Mouse (Mus musculus) CH12.LX (cell line): ENCODE results near the gene Dynlt1b. TPM values are rescaled to one million over a fixed set of nuclear protein-coding genes. Genes with fewer than 3 reads are reported as not detected.
"Not testable (repeated sequence)": the region's sequence is repeated elsewhere in the genome, so short reads cannot be mapped to it uniquely, and the experiment has no call there.

Experiments
- DNase-seq: peaks from one replicate; pipeline ENCODE4 v3.0.0-alpha.2; 2013; ENCODE audit errors: extremely low read depth
- H3K27ac ChIP-seq: 2 replicates; pipeline ENCODE4 v1.5.1; 2012; ENCODE audit warnings: low read depth, mild to moderate bottlenecking, control low read depth, moderate library complexity; ENCODE audit not compliant: insufficient read depth
- H3K27me3 ChIP-seq: replicated peaks from 2 replicates; pipeline ENCODE3; 2012; ENCODE audit warnings: inconsistent platforms
- H3K36me3 ChIP-seq, 2 experiments: replicated peaks in 1 of 2; 2 replicates each; pipeline versions ENCODE3 to v1.6.1; 2012; ENCODE audit warnings: inconsistent platforms in 1 of 2, low read length in 1 of 2, mild to moderate bottlenecking in 1 of 2, mixed read lengths in 1 of 2, moderate library complexity in 1 of 2; ENCODE audit not compliant: control insufficient read depth in 1 of 2, insufficient read depth in 1 of 2
- H3K4me1 ChIP-seq, 2 experiments: 2 replicates each; pipeline ENCODE4 v1.6.1; 2012; ENCODE audit warnings: inconsistent platforms in 1 of 2, moderate library complexity in 1 of 2; ENCODE audit not compliant: insufficient read depth in 2 of 2, control insufficient read depth in 1 of 2
- H3K4me2 ChIP-seq: 2 replicates; pipeline ENCODE4 v1.6.1; 2012; ENCODE audit warnings: low read depth, mild to moderate bottlenecking, control low read depth; ENCODE audit not compliant: poor library complexity, insufficient read depth, severe bottlenecking
- H3K4me3 ChIP-seq, 3 experiments: fragments of 150-350 bp in 1 of 3; sonication (generic) in 1 of 3; replicated peaks in 1 of 3; 2 replicates each; pipeline versions ENCODE3 to v1.5.1; 2011 to 2012; ENCODE audit warnings: low read depth in 2 of 3, low read length in 2 of 3, mild to moderate bottlenecking in 2 of 3, moderate library complexity in 2 of 3, control low read depth in 1 of 3, improper control_type of control experiment in 1 of 3, inconsistent platforms in 1 of 3, mixed read lengths in 1 of 3; ENCODE audit not compliant: poor library complexity in 1 of 3
- H3K79me2 ChIP-seq: replicated peaks from 2 replicates; pipeline ENCODE4 v1.6.1; 2012; ENCODE audit warnings: mild to moderate bottlenecking, moderate library complexity; ENCODE audit not compliant: control insufficient read depth, poor library complexity, insufficient read depth, severe bottlenecking; ENCODE audit errors: extremely low read depth
- H3K9ac ChIP-seq: 2 replicates; pipeline ENCODE4 v1.6.1; 2012; ENCODE audit warnings: low read depth, mild to moderate bottlenecking, control low read depth, moderate library complexity; ENCODE audit not compliant: insufficient read depth
- H3K9me3 ChIP-seq: replicated peaks from 2 replicates; pipeline ENCODE3; 2012; ENCODE audit warnings: low read length, inconsistent platforms, mixed read lengths
- BHLHE40 ChIP-seq: IDR thresholded peaks from 2 replicates; pipeline ENCODE4 v1.6.1; 2011; ENCODE audit warnings: mild to moderate bottlenecking, low read depth, low read length, improper control_type of control experiment
- EP300 ChIP-seq: IDR thresholded peaks from 2 replicates; pipeline ENCODE4 v1.6.1; 2011; ENCODE audit warnings: low read length, improper control_type of control experiment
- ETS1 ChIP-seq: conservative IDR thresholded peaks from 2 replicates; pipeline ENCODE4 v1.6.1; 2012; ENCODE audit warnings: low read depth, mild to moderate bottlenecking, inconsistent platforms, low read length, improper control_type of control experiment, moderate library complexity
- MAZ ChIP-seq: IDR thresholded peaks from 2 replicates; pipeline ENCODE4 v1.6.1; 2012; ENCODE audit warnings: low read depth, mild to moderate bottlenecking, inconsistent platforms, low read length, improper control_type of control experiment, moderate library complexity
- MEF2A ChIP-seq: IDR thresholded peaks from 2 replicates; pipeline ENCODE4 v1.6.1; 2014; ENCODE audit warnings: low read depth, mild to moderate bottlenecking, inconsistent platforms, low read length, improper control_type of control experiment, borderline replicate concordance
- MXI1 ChIP-seq: IDR thresholded peaks from 2 replicates; pipeline ENCODE4 v1.6.1; 2011; ENCODE audit warnings: mild to moderate bottlenecking, low read depth, low read length, improper control_type of control experiment
- SIN3A ChIP-seq: IDR thresholded peaks from 2 replicates; pipeline ENCODE4 v1.6.1; 2012; ENCODE audit warnings: low read length, improper control_type of control experiment, inconsistent platforms
- TCF12 ChIP-seq: IDR thresholded peaks from 2 replicates; pipeline ENCODE4 v1.6.1; 2014; ENCODE audit warnings: low read depth, mild to moderate bottlenecking, inconsistent platforms, low read length, improper control_type of control experiment
- dilution Hi-C: fragments of 300-500 bp; cut with MboI; formaldehyde crosslinking; loops from 2 replicates; pipeline ENCODE4 v1.14.3; 2020; ENCODE audit warnings: low sequenced_read_pairs; ENCODE audit not compliant: extremely low pct_unique_long_range_greater_than_20kb, extremely low pct_ligation_motif_present
- in situ Hi-C: fragments of 300-500 bp; cut with MboI; formaldehyde crosslinking; loops from 3 replicates; pipeline ENCODE4 v1.14.3; 2019; ENCODE audit warnings: low sequenced_read_pairs, low pct_ligation_motif_present, low pct_unique_long_range_greater_than_20kb, mixed read lengths
- polyA plus RNA-seq: library from polyadenylated mRNA; unstranded; fragments of >175 nt; gene quantifications from 2 replicates; pipeline ENCODE4 v1.2.1, GENCODE M21; 2012; ENCODE audit warnings: low read depth; ENCODE audit not compliant: insufficient read length
- total RNA-seq, 2 experiments: library from RNA; depleted of rRNA; stranded (reverse); fragments of 300-350 nt in 1 of 2; fragments of >200 nt in 1 of 2; gene quantifications; 2 replicates each; pipeline ENCODE4 v1.2.3; 2012 to 2014

Gene Dynlt1b
- total and polyA plus RNA-seq, 3 experiments, result 371 to 607 (median 389) TPM

DNA sequence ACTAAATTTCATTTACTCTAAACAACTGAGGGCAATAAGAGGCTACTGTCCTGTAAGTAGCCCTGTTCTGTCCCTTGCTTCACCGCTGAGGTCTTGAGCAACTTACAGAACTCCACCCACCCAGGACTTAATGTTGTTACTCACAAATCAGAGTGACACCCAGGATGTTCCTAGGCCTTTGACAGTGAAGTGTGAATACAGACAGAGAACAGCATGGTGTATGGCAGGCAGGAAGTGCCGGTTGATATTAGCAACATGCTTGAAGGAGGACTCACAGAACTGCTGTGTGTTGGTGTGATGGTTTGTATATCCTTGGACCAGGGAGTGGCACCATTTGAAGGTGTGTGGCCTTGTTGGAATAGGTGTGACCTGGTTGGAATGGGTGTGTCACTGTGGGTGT, 9.4 kb upstream of the Dynlt1b start:
- H3K4me1 ChIP-seq, H3K27ac ChIP-seq, in situ Hi-C loops, H3K4me3 ChIP-seq, DNase-seq, dilution Hi-C loops, H3K9me3 ChIP-seq, H3K27me3 ChIP-seq, H3K4me2 ChIP-seq, H3K9ac ChIP-seq, H3K36me3 ChIP-seq: not testable (repeated sequence)
- H3K79me2 ChIP-seq, result peaks cover 17% of the 10 kb centered on the region

DNA sequence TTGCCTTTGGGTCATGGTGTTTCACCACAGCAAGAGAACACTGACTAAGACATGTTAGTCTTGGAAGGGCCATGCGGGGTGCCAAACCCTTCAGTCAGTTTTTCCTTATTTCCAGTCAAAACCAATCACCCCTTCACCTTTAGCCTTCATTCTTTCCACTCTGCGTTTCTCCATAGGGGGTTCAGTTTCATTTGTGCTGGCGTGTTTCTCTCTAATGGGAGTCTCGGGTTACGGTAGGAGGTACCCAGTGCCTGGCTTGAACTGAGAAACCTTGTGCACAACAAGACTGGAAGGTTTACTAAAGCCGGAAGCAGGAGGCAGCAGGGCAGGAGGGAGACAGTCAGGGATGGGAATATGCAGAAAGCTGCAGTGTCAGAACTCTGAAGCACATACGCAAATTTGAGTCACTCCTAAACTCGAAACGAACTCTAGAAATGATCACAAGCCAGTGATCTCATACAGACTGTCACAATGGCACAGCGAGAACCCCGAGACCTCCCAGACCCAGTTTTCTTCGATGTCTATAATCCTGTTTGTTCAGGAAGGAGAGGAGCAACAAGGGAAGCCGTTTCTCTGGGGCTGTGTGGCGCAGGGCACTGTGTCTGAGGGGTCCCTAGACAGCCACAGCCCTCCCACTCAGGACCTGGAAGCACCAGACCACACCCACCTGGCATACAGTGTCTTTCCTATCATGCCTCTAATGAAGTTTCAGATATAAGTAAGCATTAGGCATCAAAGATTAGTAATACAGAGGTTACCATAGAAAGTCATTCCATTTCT, 8.2 kb upstream of the Dynlt1b start:
- H3K4me3 ChIP-seq, result peak overlapping the region; percentile 29 to 52 (median 37)
- H3K27ac ChIP-seq, result peak overlapping the region; percentile 83
- TF ChIP-seq EP300 (peak; percentile 35; the same call in 1 of the 2 replicates), ETS1 (peak; percentile 34; the same call in 1 of the 2 replicates), MXI1 (peak; percentile 35; the same call in 1 of the 2 replicates)
- dilution Hi-C loops, H3K27me3 ChIP-seq, H3K36me3 ChIP-seq, in situ Hi-C loops, H3K4me1 ChIP-seq, H3K9me3 ChIP-seq: not testable (repeated sequence)
- peak overlapping the region; percentile 84 for H3K4me2 ChIP-seq
- DNase-seq, result peak; percentile 22
- peaks cover 17% of the 10 kb centered on the region for H3K79me2 ChIP-seq
- peak overlapping the region; percentile 63 for H3K9ac ChIP-seq

DNA sequence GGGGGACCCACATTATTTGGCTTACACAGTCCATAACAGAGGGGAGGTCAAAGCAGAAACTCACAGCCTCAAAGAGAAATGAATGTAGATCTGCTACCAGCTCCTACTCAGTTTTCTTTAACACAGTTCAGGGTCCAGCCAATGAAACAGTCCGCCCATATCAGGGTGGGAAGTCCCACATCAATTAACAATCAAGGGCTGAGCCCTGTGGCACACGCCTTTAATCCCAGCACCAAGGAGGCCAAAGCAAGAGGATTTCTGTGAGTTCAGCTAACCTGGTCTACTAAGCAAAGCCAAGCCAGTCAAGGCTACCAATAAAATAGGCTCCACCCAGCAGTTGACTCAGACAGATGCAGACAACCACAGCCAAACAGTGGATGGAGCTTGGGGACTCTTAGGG, 7.5 kb upstream of the Dynlt1b start:
- H3K4me1 ChIP-seq, H3K9ac ChIP-seq, H3K27me3 ChIP-seq, H3K9me3 ChIP-seq, dilution Hi-C loops, in situ Hi-C loops, H3K36me3 ChIP-seq: not testable (repeated sequence)
- Histone ChIP-seq H3K79me2 (peaks cover 17% of the 10 kb centered on the region), H3K27ac (peak overlapping the region; percentile 87), H3K4me3 (peak overlapping the region in 2 of 3 experiments; percentile 14 to 24), H3K4me2 (peak overlapping the region; percentile 74)
- peak; percentile 35 for DNase-seq

DNA sequence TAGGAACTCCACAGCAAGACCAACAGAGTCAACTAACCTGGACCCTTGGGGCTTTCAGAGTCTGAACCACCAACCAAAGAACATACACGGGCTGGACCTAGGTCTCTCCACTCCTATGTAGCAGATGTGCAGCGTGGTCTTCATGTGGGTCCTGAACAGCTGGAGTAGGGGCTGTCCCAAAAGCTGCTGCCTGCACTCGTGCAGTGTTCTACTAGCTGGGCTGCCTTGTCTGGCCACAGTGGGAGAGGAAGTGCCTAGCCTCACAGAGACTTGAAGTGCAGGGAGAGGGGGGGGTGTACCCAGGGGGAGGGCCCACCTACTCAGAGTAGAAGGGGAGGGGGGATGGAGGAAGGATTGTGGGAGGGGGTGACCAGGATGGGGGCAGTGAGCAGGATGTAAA, 7.1 kb upstream of the Dynlt1b start:
- H3K27me3 ChIP-seq, H3K9me3 ChIP-seq, H3K9ac ChIP-seq, H3K4me3 ChIP-seq, H3K36me3 ChIP-seq, dilution Hi-C loops, in situ Hi-C loops, H3K4me1 ChIP-seq: not testable (repeated sequence)
- H3K79me2 ChIP-seq, result peaks cover 17% of the 10 kb centered on the region
- 0 out of 2 replicates have a peak overlapping the region, but pooled peaks have one; percentile 4 for H3K4me2 ChIP-seq
- peak overlapping the region; percentile 25; the same call in 1 of the 2 replicates for H3K27ac ChIP-seq
- DNase-seq, result peak; percentile 69
- peak; percentile 59 for TF ChIP-seq ETS1
- TF ChIP-seq TCF12, result peak; percentile 45; the same call in 1 of the 2 replicates
- peak; percentile 41; the same call in 1 of the 2 replicates for TF ChIP-seq MAZ
- peak; percentile 60 for TF ChIP-seq BHLHE40
- 0 out of 2 replicates have a peak, but pooled peaks have one; percentile 28 for TF ChIP-seq SIN3A
- TF ChIP-seq MXI1, result 0 out of 2 replicates have a peak, but pooled peaks have one; percentile 25
- TF ChIP-seq MEF2A, result 0 out of 2 replicates have a peak, but pooled peaks have one; percentile 17
